Mouse (Mus musculus) thymus, adult 2 months (tissue): ENCODE measurements around the gene Myh11.

Experiments used
- CTCF ChIP-seq: fragments of 200-500 bp; IDR thresholded peaks from 2 replicates; pipeline ENCODE4 v1.5.1; 2012; ENCODE audit warnings: mild to moderate bottlenecking, control low read depth, low read length, moderate library complexity, borderline replicate concordance; ENCODE audit not compliant: control insufficient read depth, poor library complexity, insufficient read depth; ENCODE audit errors: extremely low read depth
- POLR2A ChIP-seq: fragments of 200-500 bp; IDR thresholded peaks from 2 replicates; pipeline ENCODE4 v1.6.1; 2012; ENCODE audit warnings: mild to moderate bottlenecking, low read length, control low read depth, moderate library complexity; ENCODE audit not compliant: control insufficient read depth, poor library complexity, insufficient read depth; ENCODE audit errors: extremely low read depth

DNA sequence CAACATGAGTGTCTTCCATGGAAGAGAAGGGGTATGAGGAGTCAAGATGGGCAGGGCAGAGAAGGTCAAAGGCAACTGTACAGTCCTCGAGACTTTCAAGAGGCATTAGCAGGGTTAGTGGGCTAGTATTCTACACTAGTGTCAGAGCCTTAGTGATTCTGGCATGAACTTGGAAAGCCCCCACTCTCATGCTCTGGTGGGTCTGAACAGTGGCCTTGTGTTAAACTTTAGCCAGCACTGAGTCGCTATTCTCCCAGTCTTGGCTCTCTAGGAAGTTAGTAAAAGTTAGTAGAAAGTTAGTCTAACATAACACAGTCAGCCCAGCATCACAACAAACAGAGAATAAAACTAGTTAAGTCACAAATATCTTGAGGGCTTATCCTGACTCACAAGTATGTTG is 12.0 kb upstream of the Myh11 start:
- no peak for TF ChIP-seq POLR2A
- TF ChIP-seq CTCF = no peak
